Mouse (Mus musculus) intestine, embryonic 15.5 days (tissue): ENCODE results near the gene Rhoa. TPM values are rescaled to one million over a fixed set of nuclear protein-coding genes. Genes with fewer than 3 reads are reported as not detected.
A peak's percentile ranks its signal among the peaks of the same experiment; 100 is the strongest.

Source experiments
- ATAC-seq: fragments of 200-750 bp; cut with Nextera tagmentation; 2 replicates; pipeline ENCODE4 v1.8.0; 2017; ENCODE audit warnings: moderate TSS enrichment, moderate library complexity
- H3K27ac ChIP-seq: fragments of 300-500 bp; sonication (generic); 2 replicates; pipeline ENCODE4 v1.5.1; 2015; ENCODE audit warnings: mild to moderate bottlenecking, inconsistent platforms
- H3K27me3 ChIP-seq: fragments of 300-500 bp; sonication (generic); replicated peaks from 2 replicates; pipeline ENCODE4 v1.6.1; 2015; ENCODE audit warnings: inconsistent platforms
- H3K36me3 ChIP-seq: fragments of 300-500 bp; sonication (generic); 2 replicates; pipeline ENCODE4 v1.6.1; 2015; ENCODE audit warnings: inconsistent platforms
- H3K4me1 ChIP-seq: fragments of 300-500 bp; sonication (generic); replicated peaks from 2 replicates; pipeline ENCODE4 v1.6.1; 2015; ENCODE audit warnings: inconsistent platforms
- H3K4me2 ChIP-seq: fragments of 300-500 bp; sonication (generic); replicated peaks from 2 replicates; pipeline ENCODE4 v1.6.1; 2015; ENCODE audit warnings: mild to moderate bottlenecking, inconsistent platforms
- H3K4me3 ChIP-seq: fragments of 300-500 bp; sonication (generic); replicated peaks from 2 replicates; pipeline ENCODE4 v1.5.1; 2015; ENCODE audit warnings: inconsistent platforms
- H3K9ac ChIP-seq: fragments of 300-500 bp; sonication (generic); 2 replicates; pipeline ENCODE4 v1.6.1; 2015; ENCODE audit warnings: inconsistent platforms
- H3K9me3 ChIP-seq: fragments of 300-500 bp; sonication (generic); 2 replicates; pipeline ENCODE4 v1.6.1; 2016; ENCODE audit warnings: inconsistent platforms
- WGBS: fragments of 180-500 bp; shearing (Covaris S2); methylation state at CpG from one replicate; pipeline ENCODE4 v1.1.7; 2015; 5-methylcytosine and 5-hydroxymethylcytosine counted together
- polyA plus RNA-seq: library from polyadenylated mRNA; unstranded; fragments of >200 nt; fragmentation: Nextera tagmentation; extraction: Ambion mirVana; gene quantifications from 2 replicates; pipeline ENCODE4 v1.2.1, GENCODE M21; 2015

Gene Rhoa
- polyA plus RNA-seq, 1 experiment from 2014 or later, result 453 TPM

- Histone ChIP-seq H3K4me2 (no peak overlapping the region), H3K27me3 (no peaks in the 10 kb centered on the region), H3K36me3 (peaks cover 12% of the 10 kb centered on the region), H3K4me1 (0 out of 2 replicates have a peak, but pooled peaks cover 2% of the 10 kb centered on the region), H3K9ac (no peak overlapping the region), H3K27ac (no peak overlapping the region), H3K9me3 (no peaks in the 10 kb centered on the region), H3K4me3 (no peak overlapping the region)
- ATAC-seq, result no peak
- 94% methylated on average over 2 of the region's 2 CpGs for WGBS
Observed at GRCm38 (mm10) chr9:108325811-108326210, 19.9 kb downstream of the Rhoa start.

GRCm38 (mm10) chr9:108337848-108338550 is 32.1 kb downstream of the Rhoa start:
- ATAC-seq, result no peak
- Histone ChIP-seq H3K9me3 (no peaks in the 10 kb centered on the region), H3K36me3 (peaks cover 23% of the 10 kb centered on the region), H3K4me2 (peak overlapping the region; percentile 70), H3K4me3 (peak overlapping the region; percentile 73; the same call in 1 of the 2 replicates), H3K27ac (peak overlapping the region; percentile 97), H3K9ac (peak overlapping the region; percentile 3; the same call in 1 of the 2 replicates), H3K27me3 (no peaks in the 10 kb centered on the region), H3K4me1 (peaks cover 13% of the 10 kb centered on the region)
- 70% methylated on average over 10 of the region's 10 CpGs for WGBS

DNA sequence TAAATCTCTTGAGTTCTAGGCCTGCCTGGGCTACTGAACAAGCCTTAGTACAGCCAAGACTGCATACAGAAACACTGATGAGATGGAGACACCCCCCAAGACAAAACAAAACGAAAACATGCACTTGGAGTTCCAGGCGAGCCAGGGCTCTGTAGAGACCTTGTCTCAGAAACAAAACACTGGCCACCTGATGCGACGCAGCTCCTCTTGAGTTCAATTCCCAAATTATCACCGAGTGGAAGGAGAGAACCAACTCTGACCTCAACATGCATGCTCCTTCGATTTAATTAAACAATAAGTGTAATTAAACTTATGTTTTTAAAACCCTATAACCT is 32.6 kb downstream of the Rhoa start:
- ATAC-seq, result no peak
- Histone ChIP-seq H3K27me3 (no peaks in the 10 kb centered on the region), H3K9me3 (no peaks in the 10 kb centered on the region), H3K27ac (peak overlapping the region; percentile 97), H3K4me1 (peaks cover 13% of the 10 kb centered on the region), H3K4me2 (peak overlapping the region; percentile 70), H3K4me3 (peak overlapping the region; percentile 73), H3K9ac (peak overlapping the region; percentile 3; the same call in 1 of the 2 replicates), H3K36me3 (peaks cover 20% of the 10 kb centered on the region)
- 24% methylated on average over 6 of the region's 6 CpGs for WGBS

GRCm38 (mm10) chr9:108338886-108339781 is 33.2 kb downstream of the Rhoa start, which contains the start of gene Gpx1:
Gene Gpx1 (plus strand): TSS chr9:108338903.
- H3K27me3 ChIP-seq, result no peaks in the 10 kb centered on the region
- no peaks in the 10 kb centered on the region for H3K9me3 ChIP-seq
- H3K9ac ChIP-seq, result peak within 1 kb of the TSS; percentile 90
- H3K36me3 ChIP-seq, result peaks cover 14% of the 10 kb centered on the region
- ATAC-seq, result peak; percentile 96
- H3K27ac ChIP-seq, result peak within 1 kb of the TSS; percentile 97
- H3K4me3 ChIP-seq, result peak within 1 kb of the TSS; percentile 73
- under 1% methylated on average over 49 of the region's 49 CpGs for WGBS
- H3K4me1 ChIP-seq, result peaks cover 15% of the 10 kb centered on the region
- H3K4me2 ChIP-seq, result peak within 1 kb of the TSS; percentile 70

GRCm38 (mm10) chr9:108339886-108340257 is 33.9 kb downstream of the Rhoa start:
- ATAC-seq, result no peak
- H3K27me3 ChIP-seq, result no peaks in the 10 kb centered on the region

DNA sequence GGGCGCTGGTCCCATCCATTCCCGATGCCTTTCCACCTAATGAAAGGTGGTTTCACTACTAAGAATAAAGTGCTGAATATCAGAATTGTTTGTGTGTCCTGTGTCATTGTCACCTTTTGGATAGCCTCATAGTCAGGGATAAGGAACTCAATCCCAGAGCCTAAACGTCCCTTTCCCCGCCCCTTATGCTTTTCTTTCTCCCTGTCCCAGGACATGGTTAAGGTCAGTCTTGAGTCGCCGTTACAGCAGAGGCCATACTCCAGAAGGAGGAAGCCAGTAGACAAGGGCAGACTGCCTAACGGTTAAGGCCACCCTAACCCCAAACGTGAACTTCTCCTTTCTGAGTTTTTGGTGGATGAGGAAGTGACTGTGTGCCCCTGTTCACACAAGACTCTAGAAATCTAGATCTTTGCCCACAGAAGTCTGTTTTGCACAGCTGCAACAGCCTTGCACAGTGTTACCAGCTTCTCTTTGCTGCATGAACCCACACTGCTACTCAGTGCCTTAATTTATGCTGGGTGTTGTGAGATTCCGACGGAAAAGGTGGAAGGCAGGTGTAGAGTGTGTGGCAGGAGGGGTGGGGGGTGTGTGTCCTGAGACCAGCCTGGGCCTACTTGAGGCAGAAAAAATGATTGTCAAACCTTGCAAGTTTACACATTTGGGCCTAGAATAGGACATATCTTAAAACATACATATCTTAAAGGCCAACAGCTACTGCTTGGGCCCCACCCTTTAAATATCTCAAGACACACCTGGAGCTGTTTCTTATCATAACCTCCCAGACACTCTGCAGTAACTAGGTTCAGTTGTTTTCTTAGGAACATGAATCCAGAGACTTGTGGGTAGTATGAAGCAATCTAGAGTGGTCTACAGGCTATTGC is 34.6 kb downstream of the Rhoa start:
- 47% methylated on average over 10 of the region's 10 CpGs for WGBS
- H3K4me3 ChIP-seq, result peak overlapping the region; percentile 73
- ATAC-seq, result peak; percentile 24; the same call in 1 of the 2 replicates

More at GRCm38 (mm10) chr9:108339886-108340257, 33.9 kb downstream of the Rhoa start:
- peak overlapping the region; percentile 70 for H3K4me2 ChIP-seq
- no peaks in the 10 kb centered on the region for H3K9me3 ChIP-seq
- peak overlapping the region; percentile 97 for H3K27ac ChIP-seq
- H3K9ac ChIP-seq, result peak overlapping the region; percentile 90
- peaks cover 15% of the 10 kb centered on the region for H3K4me1 ChIP-seq
- 10% methylated on average over 20 of the region's 20 CpGs for WGBS
- H3K36me3 ChIP-seq, result peaks cover 7% of the 10 kb centered on the region
- peak overlapping the region; percentile 73 for H3K4me3 ChIP-seq

GRCm38 (mm10) chr9:108341139-108341475 is 35.2 kb downstream of the Rhoa start:
- no peak overlapping the region for H3K9ac ChIP-seq
- H3K27ac ChIP-seq, result peak overlapping the region; percentile 76
- WGBS, result 82% methylated on average over 5 of the region's 5 CpGs

More for the DNA sequence above, 34.6 kb downstream of the Rhoa start:
- Histone ChIP-seq H3K36me3 (0 out of 2 replicates have a peak, but pooled peaks cover under 1% of the 10 kb centered on the region), H3K27ac (peak overlapping the region; percentile 97), H3K9ac (peak overlapping the region; percentile 90), H3K27me3 (no peaks in the 10 kb centered on the region), H3K4me2 (peak overlapping the region; percentile 70), H3K4me1 (peaks cover 15% of the 10 kb centered on the region), H3K9me3 (no peaks in the 10 kb centered on the region)

GRCm38 (mm10) chr9:108341801-108342200 is 35.9 kb downstream of the Rhoa start:
- Histone ChIP-seq H3K4me2 (no peak overlapping the region), H3K4me1 (peaks cover 15% of the 10 kb centered on the region)
- peak; percentile 20; the same call in 1 of the 2 replicates for ATAC-seq

More at GRCm38 (mm10) chr9:108341139-108341475, 35.2 kb downstream of the Rhoa start:
- H3K27me3 ChIP-seq, result no peaks in the 10 kb centered on the region
- H3K4me1 ChIP-seq, result peaks cover 15% of the 10 kb centered on the region
- H3K4me3 ChIP-seq, result no peak overlapping the region
- no peak for ATAC-seq
- no peaks in the 10 kb centered on the region for H3K9me3 ChIP-seq
- H3K4me2 ChIP-seq, result peak overlapping the region; percentile 70; the same call in 1 of the 2 replicates
- no peaks in the 10 kb centered on the region for H3K36me3 ChIP-seq

GRCm38 (mm10) chr9:108342301-108342831 is 36.4 kb downstream of the Rhoa start:
- no peaks in the 10 kb centered on the region for H3K36me3 ChIP-seq
- peaks cover 15% of the 10 kb centered on the region for H3K4me1 ChIP-seq
- no peak overlapping the region for H3K4me3 ChIP-seq
- 18% methylated on average over 5 of the region's 5 CpGs for WGBS
- H3K9me3 ChIP-seq, result no peaks in the 10 kb centered on the region
- peak overlapping the region; percentile 76 for H3K27ac ChIP-seq
- no peak overlapping the region for H3K4me2 ChIP-seq
- no peak for ATAC-seq
- H3K27me3 ChIP-seq, result no peaks in the 10 kb centered on the region
- no peak overlapping the region for H3K9ac ChIP-seq

More at GRCm38 (mm10) chr9:108341801-108342200, 35.9 kb downstream of the Rhoa start:
- H3K9me3 ChIP-seq, result no peaks in the 10 kb centered on the region
- no peak overlapping the region for H3K4me3 ChIP-seq
- H3K9ac ChIP-seq, result no peak overlapping the region
- no peaks in the 10 kb centered on the region for H3K27me3 ChIP-seq
- no peaks in the 10 kb centered on the region for H3K36me3 ChIP-seq
- peak overlapping the region; percentile 76 for H3K27ac ChIP-seq

- Histone ChIP-seq H3K27ac (peak overlapping the region; percentile 76), H3K4me2 (no peak overlapping the region), H3K9me3 (no peaks in the 10 kb centered on the region), H3K4me3 (no peak overlapping the region), H3K27me3 (no peaks in the 10 kb centered on the region), H3K4me1 (peaks cover 13% of the 10 kb centered on the region), H3K36me3 (no peaks in the 10 kb centered on the region), H3K9ac (no peak overlapping the region)
- 68% methylated on average over 3 of the region's 3 CpGs for WGBS
- ATAC-seq, result no peak
Observed at GRCm38 (mm10) chr9:108343331-108343730, 37.4 kb downstream of the Rhoa start.

- Histone ChIP-seq H3K27ac (peak overlapping the region; percentile 76), H3K4me2 (no peak overlapping the region), H3K36me3 (no peaks in the 10 kb centered on the region), H3K4me1 (peaks cover 14% of the 10 kb centered on the region), H3K9me3 (no peaks in the 10 kb centered on the region), H3K4me3 (no peak overlapping the region), H3K9ac (no peak overlapping the region), H3K27me3 (no peaks in the 10 kb centered on the region)
- ATAC-seq, result no peak
- WGBS, result 95% methylated on average over 1 of the region's 1 CpGs
Observed at GRCm38 (mm10) chr9:108343835-108344234, 37.9 kb downstream of the Rhoa start.
